Mouse (Mus musculus) kidney, postnatal 14 days (tissue): ENCODE measurements around the gene Opa3.

Source experiments
- DNase-seq: peaks from one replicate; pipeline ENCODE4 v3.0.0; 2022; ENCODE audit warnings: mixed read lengths

Opa3 gene

DNA sequence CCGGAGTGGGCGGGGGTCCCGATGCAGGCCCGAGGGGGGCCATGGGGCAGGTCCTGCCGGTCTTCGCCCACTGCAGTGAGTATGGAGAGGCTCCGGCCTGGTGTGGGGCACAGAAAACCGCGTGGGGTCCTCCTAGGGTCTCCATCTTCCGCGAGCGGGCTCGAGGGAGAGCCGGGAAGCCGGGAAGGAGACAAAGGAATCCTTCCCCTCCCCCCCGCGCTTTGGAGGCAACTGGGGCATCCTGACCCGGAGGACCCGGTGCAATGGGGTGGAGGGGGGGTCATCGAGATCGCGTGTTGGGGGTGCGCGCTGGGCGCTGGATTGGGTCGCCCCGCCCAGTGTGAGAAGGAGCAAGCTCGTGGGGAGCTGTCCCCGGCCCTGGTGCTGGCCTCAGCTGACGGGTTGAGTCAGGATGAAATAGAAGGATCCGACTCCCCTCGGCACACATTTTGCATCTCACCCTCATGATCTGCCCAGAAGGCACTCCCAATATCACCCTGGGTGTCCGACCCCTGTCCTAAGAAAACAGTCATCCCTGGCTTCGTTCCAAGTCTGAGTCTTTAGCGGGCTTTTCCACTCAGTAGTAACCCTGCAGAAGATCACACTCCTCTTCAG, 54.8 kb downstream of the Opa3 start:
- DNase-seq = peak; percentile 73

DNA sequence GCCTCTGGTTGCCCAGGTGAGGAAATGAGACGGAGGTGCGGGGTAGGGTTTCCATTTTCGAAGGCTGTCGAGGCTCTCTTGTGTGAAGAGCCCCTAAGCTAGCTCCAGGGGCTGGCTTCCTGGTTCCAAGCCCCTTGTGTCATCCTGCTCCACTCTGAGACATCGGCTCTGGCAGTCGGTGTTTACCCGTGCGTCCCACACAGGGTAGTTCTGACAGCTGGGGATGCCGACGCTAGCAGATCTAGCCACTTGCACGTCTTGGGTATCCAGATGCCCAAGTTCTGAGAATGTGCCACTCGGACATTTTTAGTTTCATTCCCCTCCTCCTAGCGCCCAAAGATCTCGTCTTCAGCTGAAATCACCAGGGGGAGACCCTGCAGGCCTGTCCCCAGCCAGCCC, 55.3 kb downstream of the Opa3 start:
- no peak for DNase-seq

DNA sequence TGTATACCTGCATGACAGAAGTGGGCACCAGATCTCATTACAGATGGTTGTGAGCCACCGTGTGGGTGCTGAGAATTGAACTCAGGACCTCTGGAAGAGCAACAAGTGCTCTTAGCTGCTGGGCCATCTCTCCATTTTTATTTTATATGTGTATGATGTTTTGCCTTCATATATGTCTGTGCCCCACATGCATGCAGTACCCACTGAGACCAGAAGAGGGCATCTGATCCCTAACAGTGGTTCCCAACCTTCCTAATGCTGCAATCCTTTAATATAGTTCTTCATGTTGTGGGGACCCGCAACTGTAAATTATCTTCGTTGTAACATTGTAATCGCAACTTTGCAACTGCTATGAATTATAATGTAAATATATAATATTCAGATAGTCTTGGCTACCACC, 56.6 kb downstream of the Opa3 start:
- peak; percentile 61 for DNase-seq

DNA sequence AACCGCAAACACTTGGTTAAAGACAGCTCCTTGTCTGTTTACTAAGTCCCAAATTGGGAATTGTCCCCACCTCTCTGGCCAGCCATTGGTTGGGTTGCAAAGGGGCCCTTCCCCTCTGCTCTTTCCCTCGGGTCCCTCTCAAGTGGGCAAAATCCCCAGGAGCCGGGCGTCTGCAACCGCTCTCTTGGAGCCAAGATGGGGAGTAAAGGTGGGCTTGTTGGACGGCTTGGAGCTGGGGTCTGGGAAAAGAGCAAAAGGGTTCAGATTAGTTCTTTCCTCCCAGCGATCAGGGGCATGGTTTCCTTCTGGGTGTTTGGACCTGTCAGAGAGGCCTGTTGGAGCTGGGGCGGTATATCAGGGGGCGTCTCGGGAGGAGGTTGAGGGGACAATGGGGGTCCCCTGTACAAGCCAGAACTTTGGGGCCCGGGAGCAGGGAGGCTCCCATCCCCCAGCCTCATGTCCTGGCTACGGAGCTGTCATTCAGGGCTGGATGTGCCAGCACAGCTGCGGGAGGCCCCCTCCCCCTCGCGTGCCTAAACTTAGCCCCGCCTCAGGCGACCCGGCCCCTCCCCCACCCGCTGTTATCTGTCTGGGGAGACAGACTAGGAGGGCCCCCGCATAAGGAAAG, 62.9 kb downstream of the Opa3 start:
- DNase-seq = peak; percentile 60

DNA sequence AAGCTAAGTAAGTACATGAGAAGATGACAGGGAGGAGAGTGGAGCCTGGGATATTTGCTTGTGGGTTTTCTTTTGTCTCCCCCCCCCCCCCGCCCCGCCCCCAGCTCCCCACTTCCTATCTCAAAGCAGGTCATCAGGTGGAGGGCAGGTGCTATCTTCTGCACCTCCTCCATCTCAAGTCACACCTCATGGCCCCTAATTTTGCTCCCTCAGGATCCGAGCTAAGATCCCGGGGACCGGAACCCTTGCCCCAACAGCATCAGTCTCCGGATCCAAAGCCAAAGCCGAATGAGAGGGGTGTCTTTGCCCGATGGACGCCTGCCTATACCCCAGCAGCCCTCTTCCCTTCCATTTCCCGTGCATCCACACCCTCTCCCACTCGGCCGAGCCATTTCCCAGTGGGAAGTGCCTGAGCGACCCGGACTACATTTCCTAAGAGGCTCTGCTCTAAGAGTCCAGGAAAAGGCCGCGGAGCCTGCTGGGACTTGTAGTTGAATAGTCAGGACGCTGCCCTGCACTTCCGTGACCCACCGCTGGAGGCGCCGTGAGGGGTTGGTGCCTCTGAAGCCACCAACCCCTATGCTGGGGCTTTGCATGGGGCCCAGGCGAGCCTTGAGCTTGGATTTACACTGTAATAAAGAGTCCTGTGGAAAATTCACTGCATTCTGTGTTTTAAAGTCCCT, 67.5 kb downstream of the Opa3 start:
- peak; percentile 97 for DNase-seq

DNA sequence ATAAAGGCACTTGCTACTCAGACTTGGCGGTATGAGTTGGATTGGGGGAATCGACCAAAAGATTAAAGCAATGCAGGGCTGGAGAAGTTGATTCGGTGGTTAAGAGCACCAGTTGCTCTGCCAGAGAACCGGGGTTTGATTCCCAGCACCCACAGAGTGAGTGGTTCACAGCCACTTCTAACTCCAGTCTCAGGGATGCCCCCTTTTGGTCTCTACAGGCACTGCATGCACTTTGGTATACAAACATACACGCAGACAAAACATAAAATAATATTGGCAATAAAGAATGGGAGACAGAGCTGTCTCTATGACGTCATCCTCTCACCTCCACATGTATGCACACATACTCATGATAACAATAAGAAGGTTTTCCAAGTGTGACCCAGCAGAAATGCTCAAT, 68.9 kb downstream of the Opa3 start:
- DNase-seq = no peak

DNA sequence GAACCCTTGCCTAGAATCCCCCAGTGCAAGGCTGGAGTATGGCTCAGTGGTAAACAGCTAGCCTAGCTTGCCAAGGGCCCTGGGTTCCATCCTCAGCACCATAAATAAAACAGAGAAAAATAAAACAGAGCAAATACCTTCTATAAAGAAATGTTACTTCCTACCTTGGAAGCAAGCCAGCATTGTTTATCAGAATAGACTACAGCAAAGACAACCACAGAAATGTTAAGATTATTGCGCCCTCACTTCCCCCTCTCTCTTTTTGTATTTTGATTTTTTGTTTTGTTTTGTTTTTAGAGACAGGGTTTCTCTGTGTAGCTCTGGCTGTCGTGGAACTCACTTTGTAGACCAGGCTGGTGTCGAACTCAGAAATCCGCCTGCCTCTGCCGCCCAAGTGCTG, 69.7 kb downstream of the Opa3 start:
- DNase-seq = no peak

DNA sequence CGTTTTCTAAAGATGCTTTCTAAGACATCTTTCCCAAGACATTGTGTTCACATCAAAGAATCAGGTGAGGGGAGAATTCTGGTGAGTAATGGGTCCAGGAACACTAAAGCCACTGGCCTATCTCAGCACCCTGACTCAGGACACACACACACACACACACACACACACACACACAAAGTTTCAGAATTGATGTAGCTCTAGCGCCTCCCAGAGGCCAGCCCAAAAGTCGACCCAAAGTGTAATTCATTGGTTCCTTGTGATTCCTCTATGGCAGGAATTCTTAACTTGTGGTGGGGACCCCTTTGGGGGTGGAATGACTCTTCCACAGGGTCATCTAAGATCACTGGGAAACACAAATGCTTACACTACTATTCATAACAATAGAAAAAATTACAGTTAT, 71.1 kb downstream of the Opa3 start:
- DNase-seq = peak; percentile 52

DNA sequence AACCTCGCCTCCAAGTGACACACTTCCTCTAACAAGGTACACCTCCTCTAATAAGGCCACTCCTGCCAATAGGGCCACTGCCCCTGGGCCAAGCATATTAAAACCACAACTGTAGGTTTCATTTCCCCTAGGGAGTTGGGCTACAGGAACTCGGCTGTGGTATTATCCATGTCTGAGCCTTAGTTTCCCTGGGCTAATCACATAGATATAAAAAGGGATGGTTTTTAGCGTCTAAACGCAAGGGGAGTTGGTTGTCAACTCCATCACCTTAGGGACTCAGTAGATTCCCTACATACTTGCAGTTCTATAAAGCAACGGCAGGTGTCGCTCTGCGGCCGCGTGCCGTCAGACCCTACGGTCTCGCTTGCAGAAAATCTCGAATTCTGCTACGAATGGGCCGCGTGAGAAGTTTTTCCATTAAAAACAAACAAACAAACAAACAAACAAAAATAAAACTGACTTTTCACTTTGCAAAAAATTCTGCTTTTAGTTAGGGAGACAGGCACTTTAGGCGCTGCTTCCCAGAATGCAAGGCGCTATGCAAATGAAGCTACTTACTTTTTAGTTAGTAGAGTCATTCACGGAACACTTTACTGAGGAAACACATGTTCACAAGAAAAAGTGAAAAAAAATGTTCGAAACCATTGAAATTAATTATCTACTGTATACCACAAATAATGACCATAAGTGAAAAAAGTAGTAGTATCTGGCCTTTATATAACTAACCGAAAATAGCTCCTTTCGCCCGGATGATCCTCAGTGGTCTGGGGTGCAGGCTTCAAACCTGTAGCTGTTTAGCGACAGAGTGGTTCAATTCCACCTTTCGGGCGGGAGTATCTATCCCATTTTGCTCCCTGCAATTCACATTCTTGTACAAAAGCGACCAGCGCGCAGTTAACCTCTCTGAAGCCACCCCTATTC, 72.6 kb downstream of the Opa3 start:
- peak; percentile 85 for DNase-seq

DNA sequence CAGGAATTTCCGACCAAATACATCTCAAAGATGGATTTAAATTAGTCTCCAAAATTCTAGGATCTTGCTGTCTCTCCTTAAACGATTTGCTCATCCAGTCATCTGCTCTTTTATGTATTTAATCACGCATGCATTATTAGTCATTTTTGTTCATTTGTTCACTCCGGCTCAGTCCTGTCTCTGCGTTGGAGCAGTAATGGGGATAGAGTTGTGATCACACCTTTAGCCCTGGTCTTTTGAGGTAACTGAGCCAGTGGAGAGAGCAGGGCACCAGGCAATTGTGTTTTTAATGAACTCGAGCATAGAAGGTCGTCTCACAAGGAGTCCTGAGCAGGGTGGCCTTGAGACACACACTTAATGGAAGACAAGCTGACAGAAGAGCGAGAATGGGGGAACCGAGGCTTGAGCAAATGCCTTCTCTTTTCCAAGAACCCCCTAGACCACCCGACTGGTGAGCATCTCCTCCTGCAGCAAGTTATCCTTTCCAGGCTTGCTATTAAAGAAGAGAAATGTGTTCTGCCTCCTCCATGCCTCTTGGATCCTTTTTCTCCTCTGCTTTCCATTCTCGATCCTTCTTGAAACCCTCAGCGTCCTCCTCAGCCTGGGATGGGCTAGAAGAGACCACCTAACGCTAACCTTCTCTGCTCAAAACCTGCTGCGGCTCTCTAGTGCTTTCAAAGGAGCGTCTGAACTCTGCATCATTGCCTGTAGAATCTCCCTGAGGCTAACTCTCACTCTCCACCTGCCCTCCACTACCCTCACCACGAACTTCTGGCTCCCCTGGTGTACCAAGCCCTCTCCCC, 73.5 kb downstream of the Opa3 start:
- no peak for DNase-seq

DNA sequence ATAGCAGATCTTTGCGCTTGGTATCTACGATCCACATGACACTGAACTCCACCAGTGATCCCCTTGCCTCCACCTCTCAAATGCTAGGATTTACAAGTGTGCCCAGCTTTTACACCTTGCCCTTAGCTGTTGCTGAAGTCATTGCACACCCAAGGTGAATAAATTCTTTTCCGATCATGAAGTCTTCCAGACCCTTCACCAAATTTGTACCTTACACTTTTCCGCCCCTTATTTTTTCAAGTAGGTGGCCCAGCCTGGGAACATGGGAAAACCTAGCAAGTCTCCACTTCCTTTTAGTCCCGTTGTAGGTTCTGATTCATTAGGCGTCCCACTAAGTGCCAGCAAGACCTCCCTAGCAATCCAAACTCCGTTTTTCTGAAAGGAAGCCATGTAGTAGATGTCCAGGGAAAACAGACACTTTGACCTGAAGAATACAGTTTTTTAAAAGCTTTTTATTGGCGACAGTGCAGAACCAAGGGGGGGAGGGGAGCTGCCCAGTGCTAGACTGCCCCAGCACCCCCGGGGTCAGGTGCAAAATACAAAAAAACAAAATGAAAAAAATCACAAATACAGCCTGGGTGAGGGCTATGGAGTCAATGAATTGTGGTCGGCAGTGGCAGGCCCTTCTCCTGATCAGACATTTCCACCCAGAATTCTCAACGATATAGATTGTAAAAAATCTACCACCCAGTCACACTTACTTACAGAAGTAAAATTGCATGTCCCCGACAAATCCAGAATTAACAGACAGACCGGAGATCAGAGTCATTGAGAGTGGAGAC, 74.3 kb downstream of the Opa3 start:
- no peak for DNase-seq

DNA sequence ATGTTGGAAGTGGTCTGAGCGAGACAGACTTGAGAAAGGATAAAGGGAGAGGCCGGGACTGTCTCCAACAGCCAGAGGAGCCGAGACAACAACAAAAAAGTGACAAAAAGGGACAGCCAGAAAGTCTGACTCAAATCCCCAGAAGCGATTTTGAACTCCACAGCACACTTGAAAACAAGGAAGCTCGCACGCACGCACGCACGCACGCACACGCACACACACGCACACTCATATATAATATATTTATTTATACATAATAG, 74.8 kb downstream of the Opa3 start:
- no peak for DNase-seq

DNA sequence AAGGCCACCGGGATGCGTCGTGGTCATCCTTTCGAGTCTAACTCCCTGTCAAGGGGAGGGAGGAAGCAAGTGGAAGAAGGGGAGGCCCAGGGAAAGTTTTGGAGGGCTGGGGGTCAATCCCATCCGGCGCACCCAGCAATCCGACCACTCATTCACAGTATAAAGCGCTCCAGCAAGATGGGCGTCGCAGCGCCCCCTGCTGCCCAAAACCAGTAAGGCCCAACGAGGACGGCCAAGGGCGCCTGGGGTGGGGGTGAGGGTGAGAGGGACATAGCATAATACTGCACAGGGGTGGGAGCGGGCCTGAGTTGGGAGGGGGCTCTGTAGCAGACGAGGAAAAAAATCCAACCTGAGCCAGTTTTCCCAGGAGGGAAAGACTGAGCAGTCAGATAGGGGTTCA, 75.6 kb downstream of the Opa3 start:
- peak; percentile 74 for DNase-seq

DNA sequence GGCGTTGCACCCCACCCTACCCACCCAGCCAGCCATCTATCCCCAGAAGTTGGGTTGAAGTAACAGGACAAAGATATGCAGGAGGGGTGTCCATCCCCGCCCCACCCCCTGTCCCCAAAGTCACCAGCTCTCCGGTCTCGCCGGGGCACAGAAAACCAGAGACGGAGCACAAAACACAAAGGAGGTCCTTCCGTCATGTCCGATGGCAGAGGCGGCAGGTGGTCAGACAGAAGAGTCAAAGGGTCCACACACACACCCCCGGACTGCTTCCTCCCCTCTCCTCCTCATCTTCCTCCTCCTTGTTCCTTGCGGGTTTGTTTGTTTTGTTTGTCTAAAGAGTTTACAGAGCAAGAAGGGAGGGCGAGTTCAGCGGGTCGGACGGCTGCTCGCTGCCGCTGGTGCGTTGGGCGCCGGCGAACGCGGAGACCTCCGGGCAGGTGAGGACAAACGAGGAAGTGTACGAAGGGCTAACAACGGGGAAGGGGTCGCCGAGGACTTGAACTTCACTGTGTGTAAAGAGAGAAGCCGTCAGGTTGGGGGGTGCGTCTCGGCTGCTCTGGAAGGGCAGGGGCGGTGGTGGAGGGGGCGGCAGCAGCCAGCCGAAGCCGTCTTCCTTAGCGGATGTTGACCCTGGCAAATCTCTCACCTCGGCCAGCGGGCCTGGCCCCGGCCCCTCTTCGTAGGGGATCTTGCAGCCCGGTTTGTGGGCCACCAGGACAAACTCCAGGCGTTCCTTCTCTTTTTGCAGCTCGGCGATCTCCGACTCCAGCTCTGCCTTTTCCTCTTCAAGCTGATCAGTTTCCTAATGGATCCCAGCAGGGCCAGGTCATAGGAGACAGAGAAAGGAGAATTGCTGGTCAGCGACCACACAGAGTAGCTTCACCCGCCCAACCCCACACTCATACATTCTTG, 76.6 kb downstream of the Opa3 start:
- DNase-seq = no peak

DNA sequence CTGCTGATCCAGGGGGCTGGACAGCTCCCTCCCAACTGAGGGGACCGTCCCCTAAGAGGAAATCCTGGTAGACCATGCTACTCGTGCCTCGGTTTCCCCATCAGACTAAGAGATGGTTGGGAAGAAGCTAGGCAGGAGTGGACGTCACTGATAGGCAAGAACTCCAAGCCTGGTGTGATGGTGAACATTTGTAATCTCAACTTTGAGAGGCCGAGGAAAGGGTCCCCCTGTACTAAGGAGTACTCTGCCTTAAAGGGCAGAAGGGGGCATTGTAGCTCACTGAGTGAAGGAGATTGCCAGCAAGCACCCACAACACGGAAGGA, 77.2 kb downstream of the Opa3 start:
- no peak for DNase-seq
